Mouse (Mus musculus) embryonic facial prominence, embryonic 10.5 days (tissue): Measurements from ENCODE around the gene Cdc16. TPM values are rescaled to one million over a fixed set of nuclear protein-coding genes. Genes with fewer than 3 reads are reported as not detected.

Experiments used
- DNase-seq: peaks from one replicate; pipeline ENCODE4 v3.0.0-alpha.2; 2017; ENCODE audit warnings: low spot score
- H3K27ac ChIP-seq: fragments of 300-500 bp; sonication (generic); replicated peaks from 2 replicates; pipeline ENCODE4 v1.5.1; 2016; ENCODE audit warnings: mild to moderate bottlenecking
- H3K27me3 ChIP-seq: fragments of 300-500 bp; sonication (generic); replicated peaks from 2 replicates; pipeline ENCODE4 v1.6.1; 2016; ENCODE audit warnings: low read depth, mild to moderate bottlenecking; ENCODE audit not compliant: poor library complexity, severe bottlenecking
- H3K36me3 ChIP-seq: fragments of 300-500 bp; sonication (generic); replicated peaks from 2 replicates; pipeline ENCODE4 v1.6.1; 2016; ENCODE audit warnings: mild to moderate bottlenecking, moderate library complexity
- H3K4me1 ChIP-seq: fragments of 300-500 bp; sonication (generic); 2 replicates; pipeline ENCODE4 v1.6.1; 2016
- H3K4me3 ChIP-seq: fragments of 300-500 bp; sonication (generic); 2 replicates; pipeline ENCODE4 v1.5.1; 2016; ENCODE audit warnings: mild to moderate bottlenecking, moderate library complexity
- H3K9me3 ChIP-seq: fragments of 300-500 bp; sonication (generic); 2 replicates; pipeline ENCODE4 v1.6.1; 2016; ENCODE audit warnings: mild to moderate bottlenecking
- WGBS: fragments of 180-500 bp; shearing (Covaris S2); methylation state at CpG from one replicate; pipeline ENCODE4 v1.1.7; 2016; 5-methylcytosine and 5-hydroxymethylcytosine counted together
- polyA plus RNA-seq: library from polyadenylated mRNA; unstranded; fragments of >200 nt; fragmentation: Nextera tagmentation; extraction: Ambion mirVana; gene quantifications from 2 replicates; pipeline ENCODE4 v1.2.1, GENCODE M21; 2016

The Cdc16 gene
- polyA plus RNA-seq, 1 experiment from 2014 or later = 223 TPM

DNA sequence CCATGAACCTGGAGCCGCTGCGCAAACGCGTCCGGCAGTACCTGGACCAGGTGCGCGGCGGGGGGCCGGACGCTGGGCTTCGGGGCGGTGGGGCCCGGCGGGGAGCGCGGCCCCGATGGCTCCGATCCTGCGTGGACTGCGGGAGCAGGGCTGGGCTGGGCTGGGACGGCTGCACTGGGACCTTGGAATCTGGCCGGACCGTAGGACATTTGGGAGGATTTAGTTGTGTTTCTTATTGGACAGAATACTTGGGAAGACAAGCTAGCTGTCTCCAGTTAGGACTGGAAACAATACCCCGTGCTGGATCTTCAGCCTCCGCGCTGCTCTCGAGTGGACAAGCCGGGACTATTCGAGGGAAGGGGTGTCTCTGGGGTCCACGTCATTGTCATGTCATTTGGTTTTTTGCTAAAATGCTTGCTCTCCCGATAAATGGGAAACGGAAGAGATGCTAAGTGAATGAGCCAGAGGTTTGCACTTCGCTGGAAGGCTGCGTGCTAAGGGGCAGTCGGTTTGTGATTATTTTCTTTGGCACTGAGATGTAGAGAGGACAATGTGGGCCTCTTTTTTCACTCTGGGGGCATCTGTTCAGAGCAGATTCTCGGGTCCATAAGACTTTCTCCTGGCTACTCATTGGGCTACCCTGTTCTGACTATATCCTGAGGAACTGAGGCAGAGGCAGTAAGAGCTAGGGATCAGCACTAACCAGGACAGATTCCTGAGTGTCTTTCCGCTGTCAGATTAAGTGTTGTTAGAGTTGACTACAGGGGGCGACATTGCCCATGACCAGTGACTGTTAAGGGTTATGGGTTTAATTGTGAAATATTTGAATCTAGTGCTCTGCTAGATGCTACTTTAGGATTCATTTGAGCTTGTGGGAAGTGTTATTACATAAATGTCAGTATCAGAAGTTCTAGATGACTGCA is 590 bp downstream of the Cdc16 start:
- DNase-seq = peak; percentile 39
- Histone ChIP-seq H3K27me3 (no peaks in the 10 kb centered on the region), H3K36me3 (peaks cover 32% of the 10 kb centered on the region), H3K9me3 (no peaks in the 10 kb centered on the region), H3K4me3 (peak overlapping the region; percentile 81), H3K27ac (peak overlapping the region; percentile 91), H3K4me1 (peaks cover 19% of the 10 kb centered on the region)
- WGBS = under 1% methylated on average over 38 of the region's 38 CpGs

DNA sequence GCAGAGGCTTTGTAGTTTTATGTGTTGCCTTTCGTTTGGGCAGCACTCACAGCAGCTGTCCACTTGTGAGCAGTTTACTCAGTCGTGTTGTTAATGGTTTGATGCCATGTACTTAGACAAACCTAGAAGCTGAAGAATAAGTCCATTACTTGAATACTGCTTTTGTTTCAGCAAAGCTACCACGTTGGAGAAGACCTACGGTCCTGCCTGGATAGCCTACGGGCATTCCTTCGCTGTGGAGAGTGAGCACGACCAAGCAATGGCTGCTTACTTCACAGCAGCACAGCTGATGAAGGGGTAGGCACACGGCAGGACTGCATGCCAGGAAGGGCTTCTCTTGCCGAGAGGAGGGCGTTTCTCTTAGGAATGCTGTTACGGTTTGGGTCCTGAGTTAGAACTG is 11.7 kb downstream of the Cdc16 start:
- 87% methylated on average over 11 of the region's 11 CpGs for WGBS
- no peaks in the 10 kb centered on the region for H3K9me3 ChIP-seq
- no peak overlapping the region for H3K27ac ChIP-seq
- peaks cover 98% of the 10 kb centered on the region for H3K36me3 ChIP-seq
- H3K4me1 ChIP-seq = no peaks in the 10 kb centered on the region
- H3K27me3 ChIP-seq = no peaks in the 10 kb centered on the region
- DNase-seq = no peak
- no peak overlapping the region for H3K4me3 ChIP-seq

DNA sequence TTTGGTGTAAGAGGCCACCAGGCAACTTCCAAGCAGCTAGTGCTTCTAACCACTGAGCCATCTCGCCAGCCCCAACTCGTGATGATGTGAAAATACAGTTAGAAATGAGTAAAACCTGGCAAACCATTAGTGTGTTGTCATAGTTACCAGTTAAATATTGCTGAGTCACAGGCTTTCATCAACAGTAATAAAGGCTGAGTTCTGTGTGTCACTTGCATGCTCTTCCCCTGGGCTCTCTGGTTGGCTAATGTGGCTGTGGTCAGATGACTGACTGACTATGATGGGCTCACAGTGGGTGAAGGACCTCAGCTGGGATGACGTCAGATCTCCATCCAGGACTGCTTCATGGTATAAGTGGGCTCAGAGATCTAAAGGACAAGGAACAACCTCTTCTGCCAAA is 23.1 kb downstream of the Cdc16 start:
- H3K4me3 ChIP-seq = no peak overlapping the region
- no peak overlapping the region for H3K27ac ChIP-seq
- 89% methylated on average over 3 of the region's 3 CpGs for WGBS
- H3K27me3 ChIP-seq = no peaks in the 10 kb centered on the region
- peaks cover 7% of the 10 kb centered on the region for H3K4me1 ChIP-seq
- H3K9me3 ChIP-seq = no peaks in the 10 kb centered on the region
- no peak for DNase-seq
- peaks cover 72% of the 10 kb centered on the region for H3K36me3 ChIP-seq

DNA sequence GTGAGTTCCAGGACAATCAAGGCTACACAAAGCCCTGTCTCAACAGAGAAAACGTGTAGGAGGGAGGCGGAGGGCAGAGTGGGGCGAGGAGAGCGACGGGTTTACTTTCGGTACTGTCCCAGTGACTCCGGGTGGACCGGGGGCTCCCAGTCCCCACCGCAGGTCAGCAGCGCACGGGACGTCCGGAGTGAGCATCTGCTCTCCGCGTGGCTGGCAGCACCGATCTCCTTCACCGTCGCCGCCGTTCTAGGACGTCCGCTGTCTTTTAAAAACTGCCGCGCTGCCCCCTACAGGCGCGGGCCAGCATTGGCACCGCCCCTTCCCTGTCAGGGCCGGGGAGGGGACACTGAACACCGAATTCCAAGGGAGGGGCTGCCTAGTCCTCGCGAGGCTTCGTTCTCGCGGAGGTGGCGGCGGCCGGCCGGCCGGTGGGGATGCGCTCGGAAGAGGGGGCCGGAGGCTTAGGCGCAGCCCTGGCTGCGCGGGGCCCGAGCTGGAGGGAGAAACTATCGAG is 27.8 kb downstream of the Cdc16 start, which contains the start of gene Upf3a:
Gene Upf3a, plus strand, starts transcription at position 366 of the 514 bp plus-strand sequence.
- peak within 1 kb of the TSS; percentile 79 for H3K4me3 ChIP-seq
- H3K27me3 ChIP-seq = no peaks in the 10 kb centered on the region
- peaks cover 52% of the 10 kb centered on the region for H3K36me3 ChIP-seq
- H3K4me1 ChIP-seq = peaks cover 16% of the 10 kb centered on the region
- under 1% methylated on average over 47 of the region's 47 CpGs for WGBS
- peak; percentile 96 for DNase-seq
- H3K9me3 ChIP-seq = no peaks in the 10 kb centered on the region
- H3K27ac ChIP-seq = peak within 1 kb of the TSS; percentile 99

DNA sequence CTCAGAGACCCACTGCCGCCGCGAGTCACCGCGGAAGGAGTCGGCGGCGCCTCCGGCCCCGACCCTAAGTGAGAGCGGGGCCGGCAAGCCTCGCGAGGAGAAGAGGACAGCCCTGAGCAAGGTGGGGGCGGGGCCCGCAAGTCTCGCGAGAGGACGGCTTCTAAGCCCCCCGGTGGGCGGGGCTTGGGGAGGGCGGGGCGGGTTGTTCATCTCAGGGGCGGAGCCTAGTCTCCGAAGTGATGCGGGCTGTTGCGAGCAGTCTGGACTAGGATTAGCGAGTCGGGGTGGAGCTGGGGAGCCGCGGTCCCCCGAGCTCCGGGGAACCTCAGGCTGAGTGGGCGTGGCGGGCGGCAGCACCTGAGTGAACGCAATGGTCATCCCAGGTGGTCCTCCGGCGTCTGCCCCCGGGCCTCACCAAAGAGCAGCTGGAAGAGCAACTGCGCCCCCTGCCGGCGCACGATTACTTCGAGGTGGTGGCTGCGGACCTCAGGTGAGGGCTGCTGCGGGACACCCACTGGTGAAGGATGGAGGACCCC is 28.4 kb downstream of the Cdc16 start:
- Histone ChIP-seq H3K9me3 (no peaks in the 10 kb centered on the region), H3K4me3 (peak overlapping the region; percentile 79), H3K27ac (peak overlapping the region; percentile 99), H3K4me1 (peaks cover 16% of the 10 kb centered on the region), H3K36me3 (peaks cover 47% of the 10 kb centered on the region), H3K27me3 (no peaks in the 10 kb centered on the region)
- WGBS = under 1% methylated on average over 47 of the region's 47 CpGs
- peak; percentile 99 for DNase-seq

DNA sequence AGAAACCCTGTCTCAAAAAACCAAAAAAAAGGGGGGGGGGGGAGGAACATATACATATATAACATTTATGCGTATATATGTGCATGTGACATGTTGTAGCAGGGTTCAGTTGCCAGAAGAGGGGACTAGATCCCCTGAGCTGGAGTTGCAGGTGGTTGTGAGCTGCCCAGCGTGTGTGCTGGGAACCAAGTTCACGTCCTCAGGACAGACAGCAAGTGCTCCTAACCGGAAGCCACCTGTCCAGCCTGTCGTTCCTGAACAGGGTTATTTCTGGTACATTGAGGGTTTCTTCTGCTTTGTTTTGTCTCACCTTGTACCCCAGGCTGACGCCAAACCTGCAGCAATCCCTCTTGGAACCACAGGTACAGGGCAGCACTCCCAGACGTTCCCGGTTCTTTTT is 32.1 kb downstream of the Cdc16 start:
- Histone ChIP-seq H3K9me3 (no peaks in the 10 kb centered on the region), H3K4me1 (peaks cover 11% of the 10 kb centered on the region), H3K27ac (no peak overlapping the region), H3K36me3 (peaks cover 62% of the 10 kb centered on the region), H3K27me3 (no peaks in the 10 kb centered on the region), H3K4me3 (no peak overlapping the region)
- WGBS = 93% methylated on average over 8 of the region's 8 CpGs
- DNase-seq = no peak

DNA sequence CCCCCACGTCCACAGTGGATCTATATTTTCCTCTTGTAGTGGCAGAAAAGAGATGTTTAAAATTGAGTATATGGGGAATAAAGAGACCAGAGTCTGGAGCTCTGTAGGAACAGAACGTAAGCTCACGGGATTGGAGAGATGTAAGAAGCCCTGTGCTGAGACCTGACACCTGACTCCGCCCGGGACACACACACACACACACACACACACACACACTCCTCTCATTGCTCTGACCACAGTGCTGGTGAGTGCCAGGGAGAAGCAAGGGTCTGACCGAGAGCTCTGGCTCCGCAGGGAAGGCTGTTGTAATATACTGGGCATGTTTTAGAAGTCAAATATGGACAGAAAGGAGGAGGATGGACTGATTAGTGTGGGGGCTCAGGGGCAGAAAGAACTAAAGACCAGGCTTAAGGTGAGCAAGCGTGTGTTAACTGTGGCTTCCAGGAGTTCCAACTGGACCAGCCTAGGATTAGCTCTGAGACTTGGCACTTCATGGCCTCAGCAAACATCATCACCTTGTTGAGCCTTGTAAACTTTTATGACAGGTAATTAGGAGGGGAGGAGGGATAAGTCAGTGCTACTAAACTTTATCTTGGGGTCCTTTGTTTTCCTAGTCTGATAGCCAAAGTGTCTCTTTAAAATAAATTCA is 35.7 kb downstream of the Cdc16 start:
- no peaks in the 10 kb centered on the region for H3K27me3 ChIP-seq
- 94% methylated on average over 8 of the region's 8 CpGs for WGBS
- H3K4me1 ChIP-seq = no peaks in the 10 kb centered on the region
- peaks cover 91% of the 10 kb centered on the region for H3K36me3 ChIP-seq
- H3K27ac ChIP-seq = no peak overlapping the region
- H3K9me3 ChIP-seq = no peaks in the 10 kb centered on the region
- DNase-seq = no peak
- H3K4me3 ChIP-seq = no peak overlapping the region

DNA sequence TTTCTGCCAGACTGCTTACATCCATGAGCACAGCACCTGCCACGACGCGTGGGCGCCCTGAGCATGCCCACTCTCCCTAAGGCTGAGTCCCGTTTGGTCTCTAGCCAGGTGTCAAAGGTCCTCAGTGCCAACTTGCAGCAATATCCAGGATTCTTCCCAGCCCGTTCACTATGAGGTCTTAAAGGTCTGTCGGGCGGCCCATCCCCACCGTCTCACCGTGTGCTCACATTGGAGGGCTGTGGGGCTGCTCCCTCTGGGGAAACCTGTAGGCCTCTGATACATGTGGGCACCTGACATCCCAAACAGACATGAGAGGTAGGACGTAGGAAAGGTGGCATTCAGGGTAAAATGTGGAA is 36.2 kb downstream of the Cdc16 start:
- H3K27me3 ChIP-seq = no peaks in the 10 kb centered on the region
- 93% methylated on average over 11 of the region's 11 CpGs for WGBS
- H3K4me3 ChIP-seq = no peak overlapping the region
- DNase-seq = no peak
- no peaks in the 10 kb centered on the region for H3K9me3 ChIP-seq
- H3K27ac ChIP-seq = no peak overlapping the region
- no peaks in the 10 kb centered on the region for H3K4me1 ChIP-seq
- H3K36me3 ChIP-seq = peaks cover 91% of the 10 kb centered on the region

DNA sequence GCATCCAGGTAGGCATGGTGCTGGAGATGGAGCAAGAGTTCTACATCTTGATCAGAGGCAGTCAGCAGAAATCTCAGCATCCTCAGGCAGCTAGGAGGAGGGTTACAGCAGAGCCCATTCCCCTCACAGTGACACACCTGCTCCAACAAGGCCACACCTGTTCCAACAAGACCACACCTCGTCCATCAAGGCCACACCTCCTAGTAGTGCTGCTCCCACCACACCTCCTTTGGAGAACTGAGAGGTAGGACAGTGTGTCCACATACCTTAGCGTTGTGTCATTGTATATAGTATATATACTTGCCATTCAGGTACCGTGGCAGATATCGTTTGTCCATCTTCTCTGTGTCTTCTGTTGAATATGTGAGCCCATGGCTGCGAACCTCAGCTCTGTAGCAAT is 40.2 kb downstream of the Cdc16 start:
- 95% methylated on average over 5 of the region's 5 CpGs for WGBS
- no peak overlapping the region for H3K4me3 ChIP-seq
- no peak for DNase-seq
- H3K4me1 ChIP-seq = no peaks in the 10 kb centered on the region
- no peak overlapping the region for H3K27ac ChIP-seq
- H3K27me3 ChIP-seq = no peaks in the 10 kb centered on the region
- H3K9me3 ChIP-seq = no peaks in the 10 kb centered on the region
- peaks cover 67% of the 10 kb centered on the region for H3K36me3 ChIP-seq

DNA sequence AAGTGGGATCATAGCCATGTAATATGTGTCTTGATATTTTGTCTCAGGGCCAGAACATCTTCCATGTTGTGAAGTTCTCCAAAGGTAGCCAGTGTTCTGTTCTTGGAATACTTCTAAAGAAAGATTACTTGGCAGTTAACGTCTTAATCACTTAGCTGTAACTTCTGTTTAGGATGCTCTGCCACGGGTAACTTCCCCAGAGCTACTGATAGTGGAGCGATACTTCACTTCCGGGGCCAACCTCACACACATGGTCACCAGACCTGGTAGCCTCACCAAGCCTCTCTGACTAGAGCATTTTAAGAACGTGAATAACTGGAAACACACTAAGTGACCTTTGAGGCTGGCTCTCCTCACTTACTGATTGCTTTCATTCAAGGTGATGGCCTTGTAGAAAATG is 42.1 kb downstream of the Cdc16 start:
- DNase-seq = no peak
- Histone ChIP-seq H3K4me1 (no peaks in the 10 kb centered on the region), H3K27me3 (no peaks in the 10 kb centered on the region), H3K4me3 (no peak overlapping the region), H3K36me3 (peaks cover 49% of the 10 kb centered on the region), H3K9me3 (no peaks in the 10 kb centered on the region), H3K27ac (no peak overlapping the region)
- 89% methylated on average over 5 of the region's 5 CpGs for WGBS

DNA sequence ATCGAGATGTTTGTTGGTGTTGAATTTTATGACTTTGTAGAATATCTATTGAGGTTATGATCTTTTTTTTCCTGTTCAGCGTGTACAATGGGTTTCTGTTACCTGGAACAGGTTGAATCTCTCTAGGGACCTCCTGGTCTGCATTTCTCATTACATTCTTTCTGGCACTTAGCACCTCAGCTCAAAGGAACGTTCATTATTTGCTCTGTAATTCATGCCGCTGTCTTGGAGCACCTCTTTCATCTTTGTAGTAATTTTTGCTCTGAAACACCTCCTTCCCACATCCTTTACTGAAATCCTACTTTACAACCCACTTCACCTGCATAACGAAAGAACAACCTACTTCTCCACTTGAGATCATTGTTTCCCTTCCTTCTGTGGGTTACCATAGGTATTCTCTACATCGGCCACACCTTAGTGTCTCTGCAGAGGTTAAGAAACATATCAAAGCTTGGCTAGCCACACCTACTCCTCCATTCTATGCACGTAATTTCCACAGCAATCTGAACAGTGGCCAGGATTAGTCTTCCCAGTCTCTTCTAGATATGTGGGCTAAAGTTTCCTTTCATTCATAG is 71.2 kb downstream of the Cdc16 start:
- H3K27ac ChIP-seq = no peak overlapping the region
- no peaks in the 10 kb centered on the region for H3K27me3 ChIP-seq
- 79% methylated on average over 7 of the region's 7 CpGs for WGBS
- no peak overlapping the region for H3K4me3 ChIP-seq
- DNase-seq = no peak
- H3K4me1 ChIP-seq = no peaks in the 10 kb centered on the region
- no peaks in the 10 kb centered on the region for H3K9me3 ChIP-seq
- H3K36me3 ChIP-seq = no peaks in the 10 kb centered on the region
